Mouse (Mus musculus): ENCODE data around the gene Wdfy2.

Wdfy2 gene

GRCm38 (mm10) chr14:62842495-62842894 lies 5.0 kb downstream of the Wdfy2 start:
- in situ Hi-C loops (cut with MboI, MseI): loop anchor here in 1 of 2 experiments (5.0 kb wide), 1 partner anchor 40 kb away; no protein-coding TSS in a partner anchor

DNA sequence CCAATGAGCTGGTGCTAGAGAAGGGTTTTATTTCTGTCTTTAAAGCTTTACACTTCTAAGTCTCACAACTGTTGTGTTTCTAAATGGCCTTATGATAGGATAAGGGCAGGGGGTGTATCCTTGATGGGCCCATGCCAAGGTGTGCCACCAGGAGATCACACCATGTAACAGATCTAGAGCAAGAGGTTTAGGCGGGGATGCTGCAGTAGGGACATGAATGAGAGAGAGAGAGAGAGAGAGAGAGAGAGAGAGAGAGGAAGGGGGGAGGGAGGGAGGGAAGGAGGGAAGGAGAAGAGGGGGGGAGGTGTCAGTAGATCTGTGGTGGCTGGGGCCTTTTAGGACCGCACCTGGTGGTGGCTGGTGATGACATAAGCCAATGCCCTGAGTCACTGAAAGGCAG lies 5.5 kb downstream of the Wdfy2 start:
- in situ Hi-C loops (cut with MboI, MseI): loop anchor here in 1 of 2 experiments (5.0 kb wide), 1 partner anchor 39 kb away; no protein-coding TSS in a partner anchor

- in situ Hi-C loops (cut with MboI, MseI): loop anchor here in 1 of 2 experiments (5.0 kb wide), 1 partner anchor 38 kb away; no protein-coding TSS in a partner anchor
Measured at GRCm38 (mm10) chr14:62844226-62844625, 6.7 kb downstream of the Wdfy2 start.

DNA sequence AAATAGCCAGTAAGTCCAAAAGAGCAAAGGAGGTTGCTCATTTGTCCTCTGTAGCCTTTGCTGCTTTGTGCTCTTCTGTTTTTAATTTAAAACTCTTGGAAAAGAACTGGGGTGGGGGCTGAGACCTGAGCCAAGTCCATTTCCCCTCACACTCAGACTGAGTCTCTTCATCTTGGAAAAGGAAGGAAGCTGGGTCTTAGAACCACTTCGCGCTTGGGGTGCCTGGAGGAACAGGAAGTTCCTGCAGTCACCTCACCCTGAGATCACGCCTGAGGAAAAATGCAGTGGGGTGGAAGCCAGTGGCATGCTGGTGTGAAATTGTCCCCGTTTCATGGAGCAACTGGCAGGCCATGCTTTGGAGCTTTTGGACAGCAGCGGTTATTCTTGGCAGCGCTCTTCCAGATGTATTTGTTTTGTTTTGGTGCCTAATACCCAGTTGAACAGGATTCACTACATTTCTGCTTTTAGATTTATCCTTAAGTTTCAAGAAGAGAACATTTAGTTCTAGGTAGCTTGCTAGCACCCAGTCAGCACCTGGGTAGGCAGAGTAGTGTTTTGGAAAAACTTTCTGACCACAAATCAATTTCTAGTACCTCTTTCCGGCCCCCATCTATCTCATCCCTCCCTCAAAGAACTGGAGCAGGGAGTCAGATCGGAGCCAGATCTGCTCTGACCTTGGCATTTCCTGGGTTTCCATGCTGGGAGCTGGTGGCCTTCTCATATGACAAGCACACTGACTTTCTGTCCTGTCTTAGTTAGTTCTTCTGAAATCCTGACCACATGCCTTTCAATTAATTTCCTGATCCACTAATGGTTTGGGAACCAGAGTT lies 7.7 kb downstream of the Wdfy2 start:
- in situ Hi-C loops (cut with MboI, MseI): no loop called here

DNA sequence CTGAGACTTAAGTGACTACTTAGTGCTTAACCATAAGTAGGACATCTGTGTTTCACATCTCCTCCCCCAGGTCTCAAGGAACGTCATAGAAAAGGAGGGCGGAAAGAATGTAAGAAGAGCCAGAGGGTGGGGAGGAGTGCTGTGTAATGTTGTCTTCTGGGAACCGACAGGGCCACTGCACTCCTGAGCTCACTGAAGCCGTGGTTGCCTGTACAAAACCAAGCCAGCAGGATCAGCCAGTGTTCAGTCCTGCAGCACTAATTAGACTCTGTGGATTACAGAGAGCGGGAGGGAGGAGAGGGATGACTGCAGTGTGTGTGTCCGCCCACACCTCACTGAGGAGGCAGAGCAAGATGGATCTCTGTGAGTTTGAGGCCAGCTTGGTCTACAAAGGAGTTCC lies 13.5 kb downstream of the Wdfy2 start:
- in situ Hi-C loops (cut with MboI, MseI): no loop called here

DNA sequence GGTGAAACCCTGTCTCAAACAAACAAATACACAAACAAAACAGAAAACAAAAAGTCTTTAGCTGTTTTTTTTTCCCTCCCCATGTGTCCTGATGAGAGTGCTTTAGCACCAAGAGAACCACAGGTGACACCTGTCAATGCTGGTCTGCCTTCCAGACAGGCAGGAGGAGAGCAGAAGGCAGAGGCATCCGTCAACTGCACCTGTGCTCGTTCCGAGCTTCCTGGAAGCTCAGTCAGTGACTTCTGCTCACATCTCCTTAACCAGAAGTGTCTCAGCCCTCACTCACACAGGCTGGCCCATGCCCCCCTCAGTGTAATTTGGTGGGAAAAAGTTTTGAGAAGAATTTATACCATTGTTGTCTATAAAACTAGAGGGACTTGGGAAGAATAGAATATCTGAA lies 15.4 kb downstream of the Wdfy2 start:
- in situ Hi-C loops (cut with MboI, MseI): no loop called here

DNA sequence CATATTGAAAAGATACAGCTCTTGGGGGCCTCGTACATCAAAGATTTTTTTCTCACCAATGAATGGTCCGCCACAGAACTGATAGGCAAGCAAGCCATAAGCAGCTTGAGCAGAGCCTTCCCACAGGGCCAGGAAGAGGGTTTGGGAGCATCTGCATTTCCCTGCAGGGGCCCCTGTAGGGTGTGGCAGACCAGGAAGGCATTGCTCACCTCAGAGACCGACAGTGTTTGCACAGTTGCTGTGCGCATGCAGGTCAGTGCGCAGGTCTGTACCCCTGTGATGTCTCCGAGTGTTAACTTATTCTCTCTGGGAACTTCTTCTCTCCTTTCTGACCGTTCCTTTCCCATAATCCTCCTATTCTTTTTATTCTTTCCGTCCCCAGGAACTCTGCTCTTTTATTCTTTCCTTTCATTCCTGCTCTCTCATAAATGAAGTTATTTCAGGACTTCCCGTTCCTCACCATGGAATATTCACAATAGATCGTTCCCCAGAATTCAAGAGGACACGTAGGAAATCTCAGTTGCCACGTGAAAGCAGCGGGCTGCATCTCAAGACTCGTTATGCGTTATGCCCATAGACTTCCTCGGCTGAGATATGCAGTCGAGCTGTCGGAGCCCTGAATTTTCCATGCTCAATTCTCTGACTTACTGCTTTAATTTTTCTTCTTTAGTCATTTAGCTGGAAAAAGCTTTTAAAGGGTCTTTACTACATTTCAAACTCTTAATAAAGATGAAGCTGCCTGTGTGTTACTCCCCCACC lies 17.8 kb downstream of the Wdfy2 start:
- in situ Hi-C loops (cut with MboI, MseI): no loop called here

- in situ Hi-C loops (cut with MboI, MseI): no loop called here
Measured at GRCm38 (mm10) chr14:62855863-62856262, 18.4 kb downstream of the Wdfy2 start.

- in situ Hi-C loops (cut with MboI, MseI): no loop called here
Measured at GRCm38 (mm10) chr14:62856490-62856889, 19.0 kb downstream of the Wdfy2 start.

DNA sequence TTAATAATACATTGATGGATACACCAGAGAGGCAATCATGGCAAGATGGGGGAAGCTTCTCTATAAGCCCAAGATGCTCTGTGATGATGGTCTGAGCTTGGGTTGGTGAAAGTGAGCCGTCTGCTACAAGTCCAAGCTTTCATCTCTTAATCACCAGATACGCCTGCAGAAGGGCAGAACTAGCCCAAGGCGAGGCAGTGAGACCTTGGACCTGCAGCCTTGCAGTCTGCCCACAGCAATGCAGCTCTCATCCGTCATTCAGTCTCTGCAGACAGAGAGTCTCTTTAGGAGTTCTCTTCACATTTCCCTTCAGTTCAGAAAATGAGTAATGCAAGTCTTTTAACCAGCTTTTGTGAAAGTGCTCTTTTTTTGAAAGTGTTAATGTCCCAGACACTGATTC lies 20.4 kb downstream of the Wdfy2 start:
- in situ Hi-C loops (cut with MboI, MseI): no loop called here

- in situ Hi-C loops (cut with MboI, MseI): no loop called here
Measured at GRCm38 (mm10) chr14:62858311-62858710, 20.8 kb downstream of the Wdfy2 start.

DNA sequence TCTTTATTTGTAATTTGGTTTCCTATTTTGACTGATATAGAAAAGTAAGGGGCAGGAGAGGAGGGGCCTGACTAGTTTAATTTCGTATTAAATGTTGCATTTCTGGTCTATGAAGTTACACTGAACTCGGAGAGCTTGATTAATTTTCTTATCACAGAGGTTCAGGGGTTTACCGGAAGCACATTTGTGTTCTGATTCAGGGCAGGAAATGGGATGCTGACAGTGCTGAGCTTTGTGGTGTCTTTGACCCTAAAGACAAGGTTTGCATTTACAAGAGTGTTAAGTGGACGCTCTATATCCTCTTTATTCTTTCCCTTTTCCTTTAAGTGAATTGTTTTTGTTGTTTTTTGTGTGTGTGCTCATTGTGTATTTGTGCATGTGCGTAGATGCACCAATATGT lies 25.1 kb downstream of the Wdfy2 start:
- in situ Hi-C loops (cut with MboI, MseI): no loop called here

DNA sequence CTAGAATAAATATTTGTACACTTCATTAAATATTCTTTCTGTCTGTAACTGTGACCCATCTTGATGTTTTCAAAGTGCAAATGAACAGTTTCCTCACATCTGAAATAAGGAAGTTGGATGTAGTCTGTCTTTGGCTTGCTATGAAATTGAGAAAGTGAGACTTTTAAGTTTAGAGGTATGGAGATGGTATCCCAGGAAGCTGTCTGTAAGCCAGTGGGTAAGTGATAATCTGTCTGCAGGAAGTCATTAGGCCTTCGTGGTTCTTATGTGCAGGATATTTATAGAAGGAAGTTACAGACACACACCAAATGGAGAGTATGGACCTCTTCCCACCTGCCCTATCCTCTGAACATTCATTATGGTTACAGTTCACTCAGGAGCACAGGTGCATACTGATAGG lies 26.8 kb downstream of the Wdfy2 start:
- in situ Hi-C loops (cut with MboI, MseI): no loop called here

DNA sequence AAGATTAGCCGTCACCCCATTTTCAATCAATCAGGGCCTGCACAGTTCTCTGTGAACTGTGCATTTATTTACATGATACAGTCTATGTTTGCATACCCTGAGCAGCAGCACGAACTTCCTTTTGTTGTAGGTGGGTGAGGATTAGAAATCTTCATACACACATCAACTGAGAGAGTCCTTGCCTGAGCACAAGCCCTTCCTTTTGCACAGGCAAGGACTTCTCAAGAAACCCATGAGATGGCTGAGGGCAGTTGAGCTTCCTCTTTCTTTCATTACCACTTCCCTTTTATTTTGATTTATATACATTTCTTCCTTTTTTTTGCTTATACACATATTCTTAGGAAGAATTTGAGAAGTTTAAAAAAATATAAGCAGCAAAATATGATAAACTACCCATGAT lies 27.9 kb downstream of the Wdfy2 start:
- in situ Hi-C loops (cut with MboI, MseI): no loop called here

DNA sequence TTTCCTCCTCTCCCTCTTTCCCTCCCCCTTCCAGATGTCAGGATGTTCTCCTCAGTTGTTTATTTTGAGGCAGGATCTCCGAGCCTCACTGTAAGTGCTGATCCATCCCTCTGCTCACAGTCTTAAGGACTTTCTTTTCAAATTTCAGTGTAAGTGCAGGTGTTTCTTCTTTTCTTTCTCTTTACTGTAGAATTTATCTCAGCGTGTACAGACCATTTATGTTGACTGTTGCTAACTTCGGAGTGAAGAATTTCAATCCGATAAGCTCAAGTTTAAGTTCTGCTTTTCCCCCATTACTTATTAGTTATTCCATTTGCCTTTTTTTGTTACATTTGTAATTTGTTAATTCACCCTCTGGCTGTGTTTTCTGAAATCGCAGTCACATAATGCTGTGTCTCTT lies 29.6 kb downstream of the Wdfy2 start:
- in situ Hi-C loops (cut with MboI, MseI): no loop called here

- in situ Hi-C loops (cut with MboI, MseI): no loop called here
Measured at GRCm38 (mm10) chr14:62867576-62867975, 30.1 kb downstream of the Wdfy2 start.

DNA sequence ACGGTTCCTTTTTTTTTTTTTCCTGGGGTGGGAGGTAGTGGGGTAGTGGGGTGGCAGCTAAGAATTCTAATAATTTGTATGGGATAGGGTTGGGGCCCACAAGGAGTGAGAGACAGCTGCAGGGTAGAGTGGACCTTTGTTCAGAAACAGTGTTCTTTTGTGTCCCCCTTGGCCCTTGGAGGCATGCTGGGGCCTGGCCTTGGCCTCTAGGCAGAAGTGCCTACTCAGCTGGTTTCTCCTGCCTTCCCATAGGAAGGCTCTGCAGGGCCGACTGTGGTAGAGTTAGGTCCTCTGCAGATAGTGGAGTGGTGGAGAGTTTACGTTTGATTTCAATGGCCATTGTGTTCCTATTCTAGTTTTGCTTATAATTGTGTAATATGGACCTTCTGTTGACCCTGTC lies 30.8 kb downstream of the Wdfy2 start:
- in situ Hi-C loops (cut with MboI, MseI): no loop called here

DNA sequence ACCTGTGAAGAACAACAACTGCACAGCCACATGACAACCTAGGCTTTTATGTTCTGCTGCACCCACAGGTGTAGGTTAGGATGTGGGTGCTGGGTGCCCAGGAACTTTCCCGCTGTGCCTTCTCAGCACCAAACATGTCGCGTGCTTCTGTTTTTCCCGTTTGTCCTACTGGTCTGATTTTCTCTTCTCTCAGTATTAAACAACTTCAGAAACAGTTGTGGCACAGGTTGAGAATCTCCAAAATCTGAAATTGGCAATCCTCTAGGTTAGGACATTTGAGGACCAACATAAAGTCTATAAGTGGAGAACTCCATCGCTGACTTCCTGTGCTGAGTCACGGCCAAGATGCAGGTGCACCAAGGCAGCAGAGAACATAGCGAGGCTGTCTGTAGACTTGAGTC lies 32.8 kb downstream of the Wdfy2 start:
- in situ Hi-C loops (cut with MboI, MseI): no loop called here

GRCm38 (mm10) chr14:62871431-62871830 lies 34.0 kb downstream of the Wdfy2 start:
- in situ Hi-C loops (cut with MboI, MseI): no loop called here

GRCm38 (mm10) chr14:62871932-62872331 lies 34.5 kb downstream of the Wdfy2 start:
- in situ Hi-C loops (cut with MboI, MseI): no loop called here

DNA sequence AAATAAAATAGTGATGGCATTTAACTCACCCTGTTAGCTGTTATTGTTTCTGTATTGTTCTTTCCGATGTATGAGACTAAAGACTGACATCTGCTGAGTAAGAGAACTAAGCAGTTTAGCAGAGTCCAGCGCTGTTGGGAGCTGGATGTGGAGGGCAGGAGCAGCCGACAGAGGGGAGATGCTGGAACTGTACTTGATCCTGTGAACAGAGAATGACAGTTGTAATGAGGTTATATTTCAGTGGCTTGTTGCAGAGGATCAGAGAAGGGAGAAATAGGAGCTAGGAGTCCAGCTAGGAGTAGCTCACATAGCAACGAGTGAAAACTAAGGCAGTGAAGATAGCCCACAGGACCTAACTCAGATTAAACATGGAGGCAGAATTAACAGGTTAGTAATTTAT lies 36.3 kb downstream of the Wdfy2 start:
- in situ Hi-C loops (cut with MboI, MseI): no loop called here

DNA sequence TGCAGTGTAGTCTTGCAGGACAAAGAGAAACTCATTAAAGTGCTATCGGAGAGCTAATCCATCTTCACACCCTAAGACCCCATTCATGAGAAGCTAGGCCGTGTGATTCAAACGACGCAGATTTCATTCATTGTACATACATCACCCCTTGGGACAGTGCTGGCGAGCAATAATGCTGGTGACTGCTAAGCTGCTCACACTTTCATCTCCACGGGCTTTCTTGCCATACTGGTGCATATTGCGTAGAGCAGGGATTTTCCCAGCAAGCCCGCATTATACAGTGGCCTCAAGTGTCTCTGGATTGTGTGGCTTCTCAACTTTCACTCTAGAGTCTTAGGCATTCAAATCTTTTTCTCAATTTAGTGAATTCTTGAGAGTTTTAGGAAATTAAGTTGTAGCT lies 36.9 kb downstream of the Wdfy2 start:
- in situ Hi-C loops (cut with MboI, MseI): no loop called here

DNA sequence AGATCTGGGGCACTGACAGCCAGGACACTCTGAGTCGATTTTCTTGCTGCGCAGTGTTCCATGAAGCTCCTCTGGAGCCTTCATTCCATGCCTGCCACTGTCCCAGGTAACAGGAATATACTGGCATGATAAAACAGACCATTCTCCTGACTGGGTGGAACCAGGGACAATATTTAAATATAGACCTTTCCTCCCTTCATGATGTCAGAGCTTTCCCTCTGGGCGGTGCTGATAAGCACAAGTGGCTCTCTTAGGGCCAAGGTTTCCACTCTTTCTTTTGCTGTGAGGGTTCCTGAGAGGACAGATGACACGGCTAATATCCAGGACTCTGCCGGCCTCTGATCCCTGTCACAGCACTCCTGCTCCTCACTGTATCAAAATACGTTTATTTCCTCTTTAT lies 40.6 kb downstream of the Wdfy2 start:
- in situ Hi-C loops (cut with MboI, MseI): no loop called here

Data from T-helper 17 cell (primary cell).